Mouse (Mus musculus): ENCODE data around the gene 1700122O11Rik. TPM values are rescaled to one million over a fixed set of nuclear protein-coding genes. Genes with fewer than 3 reads are reported as not detected.

Gene 1700122O11Rik
- polyA plus RNA-seq, 1 experiment = not detected

GRCm38 (mm10) chr17:48031521-48032430, 6.3 kb downstream of the 1700122O11Rik start:
- 11% methylated on average over 42 of the region's 42 CpGs for WGBS
- H3K4me1 ChIP-seq (ENCODE audit: control insufficient read depth, insufficient read depth, low read length) = peaks cover 24% of the 10 kb centered on the region
- no peak overlapping the region for H3K4me3 ChIP-seq (ENCODE audit: insufficient read depth, low read depth, low read length)
- no peak overlapping the region for H3K27ac ChIP-seq (ENCODE audit: insufficient read depth, low read depth, low read length)
- TF ChIP-seq CTCF (IDR thresholded peaks at IDR 0.05; ENCODE audit: insufficient read depth, low read depth, low read length) (no peak), POLR2A (IDR thresholded peaks at IDR 0.05; ENCODE audit: insufficient read depth, low read depth, low read length) (no peak)

GRCm38 (mm10) chr17:48029241-48029640, 8.9 kb downstream of the 1700122O11Rik start:
- WGBS = 2% methylated on average over 12 of the region's 12 CpGs
- Histone ChIP-seq H3K27ac (ENCODE audit: insufficient read depth, low read depth, low read length) (no peak overlapping the region), H3K4me1 (ENCODE audit: control insufficient read depth, insufficient read depth, low read length) (peaks cover 28% of the 10 kb centered on the region), H3K4me3 (ENCODE audit: insufficient read depth, low read depth, low read length) (no peak overlapping the region)
- TF ChIP-seq CTCF (IDR thresholded peaks at IDR 0.05; ENCODE audit: insufficient read depth, low read depth, low read length) (no peak), POLR2A (IDR thresholded peaks at IDR 0.05; ENCODE audit: insufficient read depth, low read depth, low read length) (no peak)

- H3K4me1 ChIP-seq (ENCODE audit: control insufficient read depth, insufficient read depth, low read length) = peaks cover 37% of the 10 kb centered on the region
- TF ChIP-seq POLR2A (IDR thresholded peaks at IDR 0.05; ENCODE audit: insufficient read depth, low read depth, low read length) = no peak
- no peak for TF ChIP-seq CTCF (IDR thresholded peaks at IDR 0.05; ENCODE audit: insufficient read depth, low read depth, low read length)
- no peak overlapping the region for H3K27ac ChIP-seq (ENCODE audit: insufficient read depth, low read depth, low read length)
- WGBS = 72% methylated on average over 5 of the region's 5 CpGs
- no peak overlapping the region for H3K4me3 ChIP-seq (ENCODE audit: insufficient read depth, low read depth, low read length)
These were observed 9.8 kb downstream of the 1700122O11Rik start for GRCm38 (mm10) chr17:48028250-48028649.

GRCm38 (mm10) chr17:48027677-48028076, 10.4 kb downstream of the 1700122O11Rik start:
- Histone ChIP-seq H3K4me1 (ENCODE audit: control insufficient read depth, insufficient read depth, low read length) (peaks cover 41% of the 10 kb centered on the region), H3K4me3 (ENCODE audit: insufficient read depth, low read depth, low read length) (no peak overlapping the region), H3K27ac (ENCODE audit: insufficient read depth, low read depth, low read length) (no peak overlapping the region)
- TF ChIP-seq POLR2A (IDR thresholded peaks at IDR 0.05; ENCODE audit: insufficient read depth, low read depth, low read length) (no peak), CTCF (IDR thresholded peaks at IDR 0.05; ENCODE audit: insufficient read depth, low read depth, low read length) (no peak)
- WGBS = 70% methylated on average over 6 of the region's 6 CpGs

- TF ChIP-seq CTCF (IDR thresholded peaks at IDR 0.05; ENCODE audit: insufficient read depth, low read depth, low read length) = no peak
- no peak for TF ChIP-seq POLR2A (IDR thresholded peaks at IDR 0.05; ENCODE audit: insufficient read depth, low read depth, low read length)
These were observed 11.1 kb downstream of the 1700122O11Rik start for GRCm38 (mm10) chr17:48027019-48027418.

GRCm38 (mm10) chr17:48024045-48024444, 14.0 kb downstream of the 1700122O11Rik start:
- peaks cover 21% of the 10 kb centered on the region for H3K4me1 ChIP-seq (ENCODE audit: control insufficient read depth, insufficient read depth, low read length)
- H3K4me3 ChIP-seq (ENCODE audit: insufficient read depth, low read depth, low read length) = no peak overlapping the region
- TF ChIP-seq CTCF (IDR thresholded peaks at IDR 0.05; ENCODE audit: insufficient read depth, low read depth, low read length) = no peak
- no peak for TF ChIP-seq POLR2A (IDR thresholded peaks at IDR 0.05; ENCODE audit: insufficient read depth, low read depth, low read length)
- WGBS = 71% methylated on average over 8 of the region's 8 CpGs
- no peak overlapping the region for H3K27ac ChIP-seq (ENCODE audit: insufficient read depth, low read depth, low read length)

More at GRCm38 (mm10) chr17:48027019-48027418, 11.1 kb downstream of the 1700122O11Rik start:
- Histone ChIP-seq H3K4me1 (ENCODE audit: control insufficient read depth, insufficient read depth, low read length) (peaks cover 43% of the 10 kb centered on the region), H3K27ac (ENCODE audit: insufficient read depth, low read depth, low read length) (no peak overlapping the region), H3K4me3 (ENCODE audit: insufficient read depth, low read depth, low read length) (no peak overlapping the region)
- WGBS = 96% methylated on average over 5 of the region's 5 CpGs

- TF ChIP-seq CTCF (IDR thresholded peaks at IDR 0.05; ENCODE audit: insufficient read depth, low read depth, low read length) (no peak), POLR2A (IDR thresholded peaks at IDR 0.05; ENCODE audit: insufficient read depth, low read depth, low read length) (no peak)
- no peak overlapping the region for H3K4me3 ChIP-seq (ENCODE audit: insufficient read depth, low read depth, low read length)
- WGBS = 57% methylated on average over 2 of the region's 2 CpGs
- H3K4me1 ChIP-seq (ENCODE audit: control insufficient read depth, insufficient read depth, low read length) = peaks cover 23% of the 10 kb centered on the region
- H3K27ac ChIP-seq (ENCODE audit: insufficient read depth, low read depth, low read length) = no peak overlapping the region
These were observed 18.5 kb downstream of the 1700122O11Rik start for GRCm38 (mm10) chr17:48019585-48019984.

- H3K4me1 ChIP-seq (ENCODE audit: control insufficient read depth, insufficient read depth, low read length) = 0 out of 2 replicates have a peak, but pooled peaks cover 6% of the 10 kb centered on the region
- H3K4me3 ChIP-seq (ENCODE audit: insufficient read depth, low read depth, low read length) = no peak overlapping the region
- TF ChIP-seq CTCF (IDR thresholded peaks at IDR 0.05; ENCODE audit: insufficient read depth, low read depth, low read length) (no peak), POLR2A (IDR thresholded peaks at IDR 0.05; ENCODE audit: insufficient read depth, low read depth, low read length) (no peak)
- no peak overlapping the region for H3K27ac ChIP-seq (ENCODE audit: insufficient read depth, low read depth, low read length)
- 79% methylated on average over 5 of the region's 5 CpGs for WGBS
These were observed 21.5 kb downstream of the 1700122O11Rik start for GRCm38 (mm10) chr17:48016566-48016965.

- no peak for TF ChIP-seq CTCF (IDR thresholded peaks at IDR 0.05; ENCODE audit: insufficient read depth, low read depth, low read length)
- TF ChIP-seq POLR2A (IDR thresholded peaks at IDR 0.05; ENCODE audit: insufficient read depth, low read depth, low read length) = no peak
- 85% methylated on average over 10 of the region's 10 CpGs for WGBS
- Histone ChIP-seq H3K4me1 (ENCODE audit: control insufficient read depth, insufficient read depth, low read length) (0 out of 2 replicates have a peak, but pooled peaks cover 6% of the 10 kb centered on the region), H3K4me3 (ENCODE audit: insufficient read depth, low read depth, low read length) (no peak overlapping the region), H3K27ac (ENCODE audit: insufficient read depth, low read depth, low read length) (no peak overlapping the region)
These were observed 25.5 kb downstream of the 1700122O11Rik start for GRCm38 (mm10) chr17:48012561-48012960.

All from olfactory bulb, adult 2 months (tissue).